Mouse (Mus musculus): ENCODE measurements around the gene Mycbp2. TPM values are rescaled to one million over a fixed set of nuclear protein-coding genes. Genes with fewer than 3 reads are reported as not detected.

Mycbp2 gene
- polyA plus RNA-seq, 1 experiment: 4.9 TPM

DNA sequence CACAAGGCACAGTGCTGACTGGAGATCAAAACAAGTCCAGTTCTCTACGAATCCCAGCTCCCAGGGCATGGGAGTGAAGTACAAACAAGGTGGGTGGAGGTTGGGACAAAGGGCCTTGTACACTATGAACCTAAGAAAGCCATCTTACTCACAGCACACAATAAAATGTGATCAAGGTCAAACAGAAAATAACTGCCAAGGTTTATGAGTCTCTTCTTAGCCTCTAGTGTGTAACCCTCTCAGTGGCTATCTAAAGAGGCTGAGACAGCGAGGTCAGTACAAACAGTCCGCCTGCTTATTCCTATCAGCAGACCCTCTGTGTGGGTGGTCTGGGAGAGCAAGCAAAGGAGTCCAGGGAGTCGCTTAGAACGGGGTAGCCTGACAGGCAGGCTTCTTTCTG lies 258.8 kb downstream of the Mycbp2 start:
- 58% methylated on average over 5 of the region's 5 CpGs for WGBS
- TF ChIP-seq CTCF (IDR thresholded peaks at IDR 0.05; ENCODE audit: extremely low read depth, insufficient read length, insufficient replicate concordance, low read depth, low read length): no peak
- no peak for TF ChIP-seq POLR2A (IDR thresholded peaks at IDR 0.05; ENCODE audit: low read depth, low read length)
- no peak overlapping the region for H3K4me3 ChIP-seq (ENCODE audit: low read depth, low read length)
- H3K27ac ChIP-seq (ENCODE audit: insufficient read depth, low read depth, low read length): peak overlapping the region; percentile 91
- peaks cover 48% of the 10 kb centered on the region for H3K36me3 ChIP-seq (ENCODE audit: control insufficient read depth, insufficient read depth, low read length)
- no peaks in the 10 kb centered on the region for H3K27me3 ChIP-seq (ENCODE audit: control insufficient read depth, insufficient read depth, low read length)
- H3K4me1 ChIP-seq (ENCODE audit: control insufficient read depth, insufficient read depth, insufficient read length, low read length): peaks cover 8% of the 10 kb centered on the region; the same call in 1 of the 2 replicates

GRCm38 (mm10) chr14:103086671-103087324 lies 259.8 kb downstream of the Mycbp2 start:
- Histone ChIP-seq H3K27ac (ENCODE audit: insufficient read depth, low read depth, low read length) (peak overlapping the region; percentile 32; the same call in 1 of the 2 replicates), H3K27me3 (ENCODE audit: control insufficient read depth, insufficient read depth, low read length) (no peaks in the 10 kb centered on the region), H3K4me1 (ENCODE audit: control insufficient read depth, insufficient read depth, insufficient read length, low read length) (peaks cover 8% of the 10 kb centered on the region; the same call in 1 of the 2 replicates), H3K36me3 (ENCODE audit: control insufficient read depth, insufficient read depth, low read length) (peaks cover 51% of the 10 kb centered on the region), H3K4me3 (ENCODE audit: low read depth, low read length) (no peak overlapping the region)
- TF ChIP-seq POLR2A (IDR thresholded peaks at IDR 0.05; ENCODE audit: low read depth, low read length): no peak
- TF ChIP-seq CTCF (IDR thresholded peaks at IDR 0.05; ENCODE audit: extremely low read depth, insufficient read length, insufficient replicate concordance, low read depth, low read length): no peak
- WGBS: 82% methylated on average over 4 of the region's 4 CpGs

GRCm38 (mm10) chr14:103085840-103086533 lies 260.6 kb downstream of the Mycbp2 start:
- no peak overlapping the region for H3K4me3 ChIP-seq (ENCODE audit: low read depth, low read length)
- peaks cover 47% of the 10 kb centered on the region for H3K36me3 ChIP-seq (ENCODE audit: control insufficient read depth, insufficient read depth, low read length)
- TF ChIP-seq POLR2A (IDR thresholded peaks at IDR 0.05; ENCODE audit: low read depth, low read length) (no peak), CTCF (IDR thresholded peaks at IDR 0.05; ENCODE audit: extremely low read depth, insufficient read length, insufficient replicate concordance, low read depth, low read length) (no peak)
- H3K27ac ChIP-seq (ENCODE audit: insufficient read depth, low read depth, low read length): no peak overlapping the region
- 67% methylated on average over 1 of the region's 1 CpGs for WGBS
- no peaks in the 10 kb centered on the region for H3K27me3 ChIP-seq (ENCODE audit: control insufficient read depth, insufficient read depth, low read length)
- peaks cover 8% of the 10 kb centered on the region; the same call in 1 of the 2 replicates for H3K4me1 ChIP-seq (ENCODE audit: control insufficient read depth, insufficient read depth, insufficient read length, low read length)

GRCm38 (mm10) chr14:103079209-103079977 lies 267.2 kb downstream of the Mycbp2 start:
- no peak overlapping the region for H3K27ac ChIP-seq (ENCODE audit: insufficient read depth, low read depth, low read length)
- H3K36me3 ChIP-seq (ENCODE audit: control insufficient read depth, insufficient read depth, low read length): peaks cover 34% of the 10 kb centered on the region
- no peak overlapping the region for H3K4me3 ChIP-seq (ENCODE audit: low read depth, low read length)
- WGBS: 74% methylated on average over 9 of the region's 9 CpGs
- H3K27me3 ChIP-seq (ENCODE audit: control insufficient read depth, insufficient read depth, low read length): no peaks in the 10 kb centered on the region
- H3K4me1 ChIP-seq (ENCODE audit: control insufficient read depth, insufficient read depth, insufficient read length, low read length): no peaks in the 10 kb centered on the region; the same call in 1 of the 2 replicates
- TF ChIP-seq CTCF (IDR thresholded peaks at IDR 0.05; ENCODE audit: extremely low read depth, insufficient read length, insufficient replicate concordance, low read depth, low read length) (no peak), POLR2A (IDR thresholded peaks at IDR 0.05; ENCODE audit: low read depth, low read length) (no peak)

DNA sequence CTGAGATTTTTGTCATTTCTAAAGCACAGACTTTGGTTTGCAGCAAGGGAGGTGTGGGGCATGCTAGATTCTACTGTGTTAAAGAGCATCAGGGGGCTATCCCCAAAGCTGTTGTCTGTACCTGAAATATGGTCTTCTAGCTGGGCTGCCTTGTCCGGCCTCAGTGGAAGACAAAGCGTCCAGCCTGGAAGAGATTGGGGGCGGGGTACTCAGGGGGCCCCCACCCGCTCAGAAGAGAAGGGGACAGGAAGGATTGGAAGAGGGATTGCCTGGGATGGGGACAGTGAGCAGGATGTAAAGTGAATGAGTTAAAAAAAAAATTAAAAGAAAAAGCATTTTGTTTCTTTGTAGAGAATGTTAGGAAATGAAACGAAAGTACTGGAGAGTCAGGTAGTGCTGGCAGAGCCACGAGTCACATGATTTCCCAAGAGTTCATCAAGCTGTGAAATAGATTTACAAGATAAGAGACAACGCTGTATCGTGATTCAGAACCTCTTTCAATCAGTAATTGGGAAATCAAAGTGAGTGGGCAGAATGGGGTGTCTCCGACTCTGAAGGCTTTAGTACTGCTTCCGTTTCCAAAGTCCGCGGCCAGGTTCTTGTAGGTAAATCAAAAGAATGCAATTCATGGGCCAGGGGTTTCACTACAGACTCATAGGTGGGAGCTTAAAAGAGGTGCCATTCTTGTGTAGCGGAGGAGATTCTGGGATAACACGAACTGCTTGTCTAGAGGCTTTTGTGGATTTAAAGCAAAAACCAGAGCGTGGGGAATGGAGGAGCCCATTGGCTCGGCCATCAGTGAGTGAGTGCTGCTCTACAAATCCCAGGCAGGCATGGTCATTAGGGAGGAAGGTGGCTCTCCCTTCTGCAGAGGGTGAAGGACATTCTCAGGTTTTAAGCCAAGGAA lies 268.4 kb downstream of the Mycbp2 start:
- WGBS: 80% methylated on average over 16 of the region's 16 CpGs
- no peak overlapping the region for H3K27ac ChIP-seq (ENCODE audit: insufficient read depth, low read depth, low read length)
- peaks cover 38% of the 10 kb centered on the region for H3K36me3 ChIP-seq (ENCODE audit: control insufficient read depth, insufficient read depth, low read length)
- no peaks in the 10 kb centered on the region for H3K27me3 ChIP-seq (ENCODE audit: control insufficient read depth, insufficient read depth, low read length)
- no peak overlapping the region for H3K4me3 ChIP-seq (ENCODE audit: low read depth, low read length)
- no peaks in the 10 kb centered on the region; the same call in 1 of the 2 replicates for H3K4me1 ChIP-seq (ENCODE audit: control insufficient read depth, insufficient read depth, insufficient read length, low read length)
- no peak for TF ChIP-seq POLR2A (IDR thresholded peaks at IDR 0.05; ENCODE audit: low read depth, low read length)
- TF ChIP-seq CTCF (IDR thresholded peaks at IDR 0.05; ENCODE audit: extremely low read depth, insufficient read length, insufficient replicate concordance, low read depth, low read length): no peak

GRCm38 (mm10) chr14:103077272-103078005 lies 269.2 kb downstream of the Mycbp2 start:
- Histone ChIP-seq H3K4me3 (ENCODE audit: low read depth, low read length) (no peak overlapping the region), H3K4me1 (ENCODE audit: control insufficient read depth, insufficient read depth, insufficient read length, low read length) (no peaks in the 10 kb centered on the region; the same call in 1 of the 2 replicates), H3K27ac (ENCODE audit: insufficient read depth, low read depth, low read length) (no peak overlapping the region), H3K36me3 (ENCODE audit: control insufficient read depth, insufficient read depth, low read length) (peaks cover 35% of the 10 kb centered on the region), H3K27me3 (ENCODE audit: control insufficient read depth, insufficient read depth, low read length) (no peaks in the 10 kb centered on the region)
- WGBS: 82% methylated on average over 9 of the region's 9 CpGs
- TF ChIP-seq POLR2A (IDR thresholded peaks at IDR 0.05; ENCODE audit: low read depth, low read length) (no peak), CTCF (IDR thresholded peaks at IDR 0.05; ENCODE audit: extremely low read depth, insufficient read length, insufficient replicate concordance, low read depth, low read length) (no peak)

Measured in small intestine, adult 2 months (tissue).